Mouse (Mus musculus) liver, embryonic 11.5 days (tissue): Measurements from ENCODE around the gene Pmel. TPM values are rescaled to one million over a fixed set of nuclear protein-coding genes. Genes with fewer than 3 reads are reported as not detected.
A peak's percentile ranks its signal among the peaks of the same experiment; 100 is the strongest.
"Not testable (repeated sequence)": the region's sequence is repeated elsewhere in the genome, so short reads cannot be mapped to it uniquely, and the experiment has no call there.

Experiments
- ATAC-seq: fragments of 200-750 bp; cut with Nextera tagmentation; replicated peaks from 2 replicates; pipeline ENCODE4 v1.8.0; 2017; ENCODE audit warnings: moderate number of reproducible peaks, mild to moderate bottlenecking, moderate TSS enrichment, moderate library complexity; ENCODE audit not compliant: low FRiP score
- DNase-seq: peaks from one replicate; pipeline ENCODE4 v3.0.0-alpha.2; 2017; ENCODE audit warnings: low spot score
- H3K27ac ChIP-seq: fragments of 300-500 bp; sonication (generic); 2 replicates; pipeline ENCODE4 v1.5.1; 2014; ENCODE audit warnings: mild to moderate bottlenecking, low read depth, low read length, control low read depth
- H3K27me3 ChIP-seq: fragments of 300-500 bp; sonication (generic); replicated peaks from 2 replicates; pipeline ENCODE4 v1.6.1; 2014; ENCODE audit warnings: low read length, mixed read lengths; ENCODE audit not compliant: control insufficient read depth, insufficient read depth
- H3K36me3 ChIP-seq: fragments of 300-500 bp; sonication (generic); 2 replicates; pipeline ENCODE4 v1.6.1; 2014; ENCODE audit warnings: mild to moderate bottlenecking, low read length, moderate library complexity, mixed read lengths; ENCODE audit not compliant: control insufficient read depth, insufficient read depth
- H3K4me1 ChIP-seq: fragments of 300-500 bp; sonication (generic); replicated peaks from 2 replicates; pipeline ENCODE4 v1.6.1; 2014; ENCODE audit warnings: low read length, mixed read lengths; ENCODE audit not compliant: control insufficient read depth, insufficient read depth
- H3K4me2 ChIP-seq: fragments of 300-500 bp; sonication (generic); 2 replicates; pipeline ENCODE4 v1.6.1; 2014; ENCODE audit warnings: mild to moderate bottlenecking, control low read depth, moderate library complexity
- H3K4me3 ChIP-seq: fragments of 300-500 bp; sonication (generic); 2 replicates; pipeline ENCODE4 v1.5.1; 2014; ENCODE audit warnings: low read depth, low read length, control low read depth
- H3K9ac ChIP-seq: fragments of 300-500 bp; sonication (generic); 2 replicates; pipeline ENCODE4 v1.6.1; 2014; ENCODE audit warnings: low read depth, low read length, control low read depth
- H3K9me3 ChIP-seq: fragments of 300-500 bp; sonication (generic); 2 replicates; pipeline ENCODE4 v1.6.1; 2016; ENCODE audit warnings: low read length, inconsistent platforms, mixed read lengths; ENCODE audit not compliant: control insufficient read depth
- WGBS: fragments of 180-500 bp; shearing (Covaris S2); extraction: QIAGEN DNeasy Blood & Tissue Kit; methylation state at CpG from one replicate; pipeline ENCODE4 v1.1.7; 2014; 5-methylcytosine and 5-hydroxymethylcytosine counted together
- polyA plus RNA-seq: library from polyadenylated mRNA; unstranded; fragments of >200 nt; fragmentation: Nextera tagmentation; extraction: Ambion mirVana; gene quantifications from 2 replicates; pipeline ENCODE4 v1.2.1, GENCODE M21; 2014

The Pmel gene
- polyA plus RNA-seq, 1 experiment from 2014 or later, result 0.85 TPM

GRCm38 (mm10) chr10:128715559-128716537 is 11.9 kb downstream of the Pmel start:
- WGBS, result 74% methylated on average over 19 of the region's 19 CpGs
- peak; percentile 27; the same call in 1 of the 2 replicates for ATAC-seq

DNA sequence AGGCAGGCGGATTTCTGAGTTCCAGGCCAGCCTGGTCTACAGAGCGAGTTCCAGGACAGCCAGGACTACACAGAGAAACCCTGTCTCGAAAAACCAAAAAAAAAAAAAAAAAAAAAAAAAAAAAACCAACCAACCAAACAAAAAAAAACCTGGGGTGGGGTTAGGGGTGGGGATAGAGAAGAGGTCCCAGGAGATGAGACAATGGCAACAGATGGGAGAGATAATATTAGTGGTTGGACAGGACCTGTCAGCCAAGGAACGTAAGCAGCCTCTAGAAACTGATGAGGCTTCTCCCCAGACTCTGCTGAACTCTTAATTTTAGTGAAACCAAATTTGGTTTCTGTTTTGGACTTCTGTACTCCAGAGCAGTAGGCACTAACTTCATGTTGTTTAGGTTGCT is 21.5 kb downstream of the Pmel start:
- WGBS, result 71% methylated on average over 3 of the region's 4 CpGs
- DNase-seq, H3K9me3 ChIP-seq, H3K27ac ChIP-seq, H3K27me3 ChIP-seq, H3K36me3 ChIP-seq, H3K9ac ChIP-seq, H3K4me2 ChIP-seq, H3K4me1 ChIP-seq, H3K4me3 ChIP-seq: not testable (repeated sequence)
- peak; percentile 44; the same call in 1 of the 2 replicates for ATAC-seq

More at GRCm38 (mm10) chr10:128715559-128716537, 11.9 kb downstream of the Pmel start:
- Histone ChIP-seq H3K27me3 (no peaks in the 10 kb centered on the region), H3K27ac (no peak overlapping the region), H3K36me3 (no peaks in the 10 kb centered on the region), H3K4me2 (no peak overlapping the region), H3K4me3 (no peak overlapping the region), H3K4me1 (no peaks in the 10 kb centered on the region), H3K9ac (no peak overlapping the region), H3K9me3 (no peaks in the 10 kb centered on the region)
- no peak for DNase-seq

- no peaks in the 10 kb centered on the region for H3K27me3 ChIP-seq
- 76% methylated on average over 5 of the region's 5 CpGs for WGBS
- no peaks in the 10 kb centered on the region for H3K4me1 ChIP-seq
- no peak for DNase-seq
- H3K4me2 ChIP-seq, result no peak overlapping the region
- H3K9me3 ChIP-seq, result no peaks in the 10 kb centered on the region
- ATAC-seq, result no peak
- no peaks in the 10 kb centered on the region for H3K36me3 ChIP-seq
- H3K9ac ChIP-seq, result no peak overlapping the region
- H3K27ac ChIP-seq, result no peak overlapping the region
- no peak overlapping the region for H3K4me3 ChIP-seq
These were observed 24.1 kb downstream of the Pmel start for GRCm38 (mm10) chr10:128728059-128728458.

GRCm38 (mm10) chr10:128731002-128731433 is 27.0 kb downstream of the Pmel start:
- Histone ChIP-seq H3K27ac (no peak overlapping the region), H3K9ac (no peak overlapping the region), H3K27me3 (no peaks in the 10 kb centered on the region), H3K9me3 (no peaks in the 10 kb centered on the region), H3K36me3 (no peaks in the 10 kb centered on the region), H3K4me2 (peak overlapping the region; percentile 34; the same call in 1 of the 2 replicates), H3K4me1 (no peaks in the 10 kb centered on the region), H3K4me3 (no peak overlapping the region)
- peak; percentile 56 for ATAC-seq
- 23% methylated on average over 10 of the region's 10 CpGs for WGBS
- peak; percentile 62 for DNase-seq

DNA sequence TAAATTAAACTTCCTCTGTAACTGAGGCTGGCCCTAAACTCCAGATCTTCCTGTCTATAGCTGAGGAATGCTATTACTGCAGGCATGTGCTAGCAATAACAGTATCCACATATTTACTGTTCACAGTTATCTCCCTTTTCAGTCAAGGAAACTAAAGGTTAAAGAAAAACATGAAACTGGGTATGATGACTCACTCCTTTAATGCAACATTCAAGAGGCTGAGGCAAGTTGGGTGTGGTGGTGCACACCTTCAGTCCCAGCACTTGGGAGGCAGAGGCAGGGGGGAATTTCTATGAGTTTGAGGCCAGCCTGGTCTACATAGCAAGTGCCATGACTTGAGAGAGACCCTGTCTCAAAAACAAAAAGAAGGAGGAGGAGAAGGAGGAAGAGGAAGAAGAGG is 28.0 kb downstream of the Pmel start:
- Histone ChIP-seq H3K4me3 (no peak overlapping the region), H3K27me3 (no peaks in the 10 kb centered on the region), H3K4me1 (no peaks in the 10 kb centered on the region), H3K4me2 (no peak overlapping the region), H3K9me3 (no peaks in the 10 kb centered on the region), H3K9ac (no peak overlapping the region), H3K27ac (no peak overlapping the region), H3K36me3 (no peaks in the 10 kb centered on the region)
- ATAC-seq (no peak), DNase-seq (no peak)

- Histone ChIP-seq H3K9me3 (no peaks in the 10 kb centered on the region), H3K4me1 (peaks cover 11% of the 10 kb centered on the region), H3K27ac (no peak overlapping the region), H3K4me2 (peak overlapping the region; percentile 68), H3K36me3 (no peaks in the 10 kb centered on the region), H3K4me3 (peak overlapping the region; percentile 35; the same call in 1 of the 2 replicates), H3K9ac (peak overlapping the region; percentile 40; the same call in 1 of the 2 replicates), H3K27me3 (peaks cover 4% of the 10 kb centered on the region)
- DNase-seq (no peak), ATAC-seq (peak; percentile 71)
- WGBS, result 14% methylated on average over 15 of the region's 15 CpGs
These were observed 33.4 kb downstream of the Pmel start for GRCm38 (mm10) chr10:128737435-128737834.

GRCm38 (mm10) chr10:128740296-128740695 is 36.3 kb downstream of the Pmel start:
- H3K36me3 ChIP-seq, result no peaks in the 10 kb centered on the region
- H3K4me1 ChIP-seq, result peaks cover 20% of the 10 kb centered on the region
- 20% methylated on average over 2 of the region's 2 CpGs for WGBS
- no peak overlapping the region for H3K4me3 ChIP-seq
- DNase-seq (no peak), ATAC-seq (peak; percentile 62)
- H3K27ac ChIP-seq, result no peak overlapping the region
- H3K27me3 ChIP-seq, result peaks cover 20% of the 10 kb centered on the region
- H3K9me3 ChIP-seq, result no peaks in the 10 kb centered on the region
- 0 out of 2 replicates have a peak overlapping the region, but pooled peaks have one; percentile 27 for H3K4me2 ChIP-seq
- no peak overlapping the region for H3K9ac ChIP-seq

- peak overlapping the region; percentile 66; the same call in 1 of the 2 replicates for H3K4me3 ChIP-seq
These were observed 38.6 kb downstream of the Pmel start for GRCm38 (mm10) chr10:128742616-128743015.

More at GRCm38 (mm10) chr10:128742616-128743015, 38.6 kb downstream of the Pmel start:
- H3K9me3 ChIP-seq, result no peaks in the 10 kb centered on the region
- H3K4me1 ChIP-seq, result peaks cover 20% of the 10 kb centered on the region
- 40% methylated on average over 4 of the region's 4 CpGs for WGBS
- no peak overlapping the region for H3K9ac ChIP-seq
- H3K27me3 ChIP-seq, result peaks cover 22% of the 10 kb centered on the region
- no peak for DNase-seq
- H3K4me2 ChIP-seq, result peak overlapping the region; percentile 85
- ATAC-seq, result no peak
- H3K36me3 ChIP-seq, result no peaks in the 10 kb centered on the region
- no peak overlapping the region for H3K27ac ChIP-seq
